Mouse (Mus musculus) neural tube, embryonic 14.5 days (tissue): ENCODE measurements around the gene Fam71f2. TPM values are rescaled to one million over a fixed set of nuclear protein-coding genes. Genes with fewer than 3 reads are reported as not detected.

Experiments
- ATAC-seq: fragments of 200-750 bp; cut with Nextera tagmentation; 2 replicates; pipeline ENCODE4 v1.8.0; 2017; ENCODE audit warnings: low read depth, mild to moderate bottlenecking, moderate TSS enrichment, moderate library complexity
- H3K27ac ChIP-seq: fragments of 300-500 bp; sonication (generic); 2 replicates; pipeline ENCODE4 v1.5.1; 2014; ENCODE audit warnings: low read depth, mild to moderate bottlenecking, control low read depth, low read length, moderate library complexity, mixed read lengths
- H3K27me3 ChIP-seq: fragments of 300-500 bp; sonication (generic); 2 replicates; pipeline ENCODE4 v1.6.1; 2014; ENCODE audit warnings: low read length; ENCODE audit not compliant: control insufficient read depth, insufficient read depth
- H3K36me3 ChIP-seq: fragments of 300-500 bp; sonication (generic); 2 replicates; pipeline ENCODE4 v1.6.1; 2014; ENCODE audit warnings: low read length, mixed read lengths; ENCODE audit not compliant: control insufficient read depth, insufficient read depth
- H3K4me1 ChIP-seq: fragments of 300-500 bp; sonication (generic); 2 replicates; pipeline ENCODE4 v1.6.1; 2014; ENCODE audit warnings: low read length; ENCODE audit not compliant: control insufficient read depth, insufficient read depth
- H3K4me2 ChIP-seq: fragments of 300-500 bp; sonication (generic); 2 replicates; pipeline ENCODE4 v1.6.1; 2014; ENCODE audit warnings: mild to moderate bottlenecking, low read depth, low read length, control low read depth
- H3K4me3 ChIP-seq: fragments of 300-500 bp; sonication (generic); 2 replicates; pipeline ENCODE4 v1.5.1; 2014; ENCODE audit warnings: low read depth, low read length, control low read depth, mixed read lengths
- H3K9ac ChIP-seq: fragments of 300-500 bp; sonication (generic); replicated peaks from 2 replicates; pipeline ENCODE4 v1.6.1; 2014; ENCODE audit warnings: low read depth, mild to moderate bottlenecking, control low read depth, low read length, mixed read lengths
- H3K9me3 ChIP-seq: fragments of 300-500 bp; sonication (generic); 2 replicates; pipeline ENCODE4 v1.6.1; 2016; ENCODE audit warnings: low read length; ENCODE audit not compliant: control insufficient read depth
- WGBS: fragments of 180-500 bp; shearing (Covaris S2); extraction: QIAGEN DNeasy Blood & Tissue Kit; methylation state at CpG from one replicate; pipeline ENCODE4 v1.1.7; 2014; 5-methylcytosine and 5-hydroxymethylcytosine counted together
- polyA plus RNA-seq: library from polyadenylated mRNA; unstranded; fragments of >200 nt; fragmentation: Nextera tagmentation; extraction: Ambion mirVana; gene quantifications from 2 replicates; pipeline ENCODE4 v1.2.1, GENCODE M21; 2014

The Fam71f2 gene
- polyA plus RNA-seq, 1 experiment from 2014 or later, result 0.64 TPM

GRCm38 (mm10) chr6:29269006-29269668, 10.3 kb upstream of the Fam71f2 start:
- Histone ChIP-seq H3K27me3 (no peaks in the 10 kb centered on the region), H3K9me3 (no peaks in the 10 kb centered on the region), H3K4me2 (no peak overlapping the region), H3K36me3 (no peaks in the 10 kb centered on the region), H3K27ac (no peak overlapping the region), H3K9ac (no peak overlapping the region), H3K4me3 (no peak overlapping the region), H3K4me1 (peaks cover 5% of the 10 kb centered on the region; the same call in 1 of the 2 replicates)
- 84% methylated on average over 6 of the region's 6 CpGs for WGBS
- no peak for ATAC-seq

DNA sequence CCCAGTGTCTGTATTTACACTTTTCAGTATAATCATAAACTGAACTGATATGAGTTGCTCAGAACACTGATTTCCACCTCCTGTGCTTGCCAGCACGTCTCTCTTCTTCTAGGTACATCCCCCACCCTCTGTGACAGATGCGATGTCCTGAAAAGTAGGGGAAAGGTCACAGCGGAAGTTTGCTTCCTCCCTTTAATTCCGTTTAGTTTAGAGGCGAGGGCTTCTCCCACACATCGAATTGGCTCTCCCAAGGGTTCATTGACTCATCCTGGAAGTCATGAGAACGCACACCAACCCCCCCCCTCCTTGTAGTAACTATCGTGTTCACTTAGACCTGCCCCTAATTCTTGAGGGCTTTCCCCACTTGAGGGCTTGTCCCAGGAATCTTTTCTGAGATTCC, 8.4 kb upstream of the Fam71f2 start:
- Histone ChIP-seq H3K36me3 (no peaks in the 10 kb centered on the region), H3K4me1 (peaks cover 5% of the 10 kb centered on the region; the same call in 1 of the 2 replicates), H3K27ac (no peak overlapping the region), H3K9me3 (no peaks in the 10 kb centered on the region), H3K9ac (no peak overlapping the region), H3K4me3 (no peak overlapping the region), H3K27me3 (no peaks in the 10 kb centered on the region), H3K4me2 (no peak overlapping the region)
- no peak for ATAC-seq
- 20% methylated on average over 8 of the region's 8 CpGs for WGBS

GRCm38 (mm10) chr6:29272312-29273072, 6.9 kb upstream of the Fam71f2 start, which contains the start of gene Hilpda:
Gene Hilpda (plus strand): TSS chr6:29272488.
- under 1% methylated on average over 46 of the region's 46 CpGs for WGBS
- peak within 1 kb of the TSS; percentile 64 for H3K4me2 ChIP-seq
- peak within 1 kb of the TSS; percentile 63 for H3K9ac ChIP-seq

DNA sequence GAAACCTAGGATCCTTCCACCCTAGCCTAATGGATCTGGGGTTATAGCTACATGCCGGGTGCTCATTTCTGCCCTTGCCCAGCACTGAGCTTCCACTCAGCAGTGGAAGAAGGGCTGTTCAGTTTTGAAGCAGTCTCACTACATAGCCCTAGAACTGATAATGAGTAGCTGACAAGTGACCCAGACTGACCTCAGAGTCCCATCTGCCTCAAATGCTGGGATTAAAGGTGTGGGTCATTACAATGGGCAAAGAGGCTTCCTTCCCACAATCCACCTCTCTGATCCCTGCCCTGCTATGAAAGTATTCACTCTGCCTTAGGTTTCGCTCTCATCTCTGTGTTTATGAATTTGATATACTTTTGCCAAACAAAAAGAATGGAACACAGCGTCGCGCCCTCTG, 2.6 kb upstream of the Fam71f2 start:
- no peak overlapping the region for H3K27ac ChIP-seq
- no peak overlapping the region for H3K9ac ChIP-seq
- no peaks in the 10 kb centered on the region for H3K36me3 ChIP-seq
- no peak overlapping the region for H3K4me3 ChIP-seq
- no peaks in the 10 kb centered on the region for H3K27me3 ChIP-seq
- no peak overlapping the region for H3K4me2 ChIP-seq
- H3K9me3 ChIP-seq, result no peaks in the 10 kb centered on the region
- ATAC-seq, result no peak
- 98% methylated on average over 5 of the region's 5 CpGs for WGBS
- H3K4me1 ChIP-seq, result peaks cover 5% of the 10 kb centered on the region; the same call in 1 of the 2 replicates

More at GRCm38 (mm10) chr6:29272312-29273072, 6.9 kb upstream of the Fam71f2 start, which contains the start of gene Hilpda:
- Histone ChIP-seq H3K27ac (peak within 1 kb of the TSS; percentile 62), H3K36me3 (no peaks in the 10 kb centered on the region), H3K27me3 (no peaks in the 10 kb centered on the region), H3K9me3 (no peaks in the 10 kb centered on the region), H3K4me3 (peak within 1 kb of the TSS; percentile 58), H3K4me1 (peaks cover 5% of the 10 kb centered on the region; the same call in 1 of the 2 replicates)
- peak; percentile 97 for ATAC-seq

GRCm38 (mm10) chr6:29278513-29279267, 703 bp upstream of the Fam71f2 start:
- H3K4me2 ChIP-seq, result no peak overlapping the region
- no peak overlapping the region for H3K4me3 ChIP-seq
- H3K27ac ChIP-seq, result no peak overlapping the region
- ATAC-seq, result peak; percentile 61; the same call in 1 of the 2 replicates
- WGBS, result 42% methylated on average over 8 of the region's 8 CpGs
- no peaks in the 10 kb centered on the region for H3K36me3 ChIP-seq
- H3K9ac ChIP-seq, result no peak overlapping the region
- H3K27me3 ChIP-seq, result no peaks in the 10 kb centered on the region
- no peaks in the 10 kb centered on the region for H3K4me1 ChIP-seq
- H3K9me3 ChIP-seq, result no peaks in the 10 kb centered on the region

- no peak overlapping the region for H3K4me2 ChIP-seq
- H3K4me1 ChIP-seq, result no peaks in the 10 kb centered on the region
- no peak overlapping the region for H3K4me3 ChIP-seq
- H3K9me3 ChIP-seq, result no peaks in the 10 kb centered on the region
- no peaks in the 10 kb centered on the region for H3K36me3 ChIP-seq
- 31% methylated on average over 7 of the region's 7 CpGs for WGBS
- no peak overlapping the region for H3K9ac ChIP-seq
- no peak overlapping the region for H3K27ac ChIP-seq
- no peaks in the 10 kb centered on the region for H3K27me3 ChIP-seq
- no peak for ATAC-seq
These were observed 1.3 kb downstream of the Fam71f2 start for GRCm38 (mm10) chr6:29280671-29281070.

- Histone ChIP-seq H3K9me3 (no peaks in the 10 kb centered on the region), H3K4me1 (no peaks in the 10 kb centered on the region), H3K27ac (no peak overlapping the region), H3K4me2 (no peak overlapping the region), H3K36me3 (no peaks in the 10 kb centered on the region), H3K27me3 (no peaks in the 10 kb centered on the region), H3K4me3 (no peak overlapping the region), H3K9ac (no peak overlapping the region)
- ATAC-seq, result no peak
- WGBS, result 79% methylated on average over 7 of the region's 7 CpGs
These were observed 7.5 kb downstream of the Fam71f2 start for GRCm38 (mm10) chr6:29286870-29287269.

- Histone ChIP-seq H3K27ac (no peak overlapping the region), H3K4me3 (no peak overlapping the region), H3K4me2 (no peak overlapping the region), H3K9me3 (no peaks in the 10 kb centered on the region), H3K9ac (no peak overlapping the region), H3K36me3 (no peaks in the 10 kb centered on the region), H3K27me3 (no peaks in the 10 kb centered on the region), H3K4me1 (no peaks in the 10 kb centered on the region)
- no peak for ATAC-seq
- WGBS, result 26% methylated on average over 6 of the region's 6 CpGs
These were observed 8.1 kb downstream of the Fam71f2 start for GRCm38 (mm10) chr6:29287481-29287880.
